Mouse (Mus musculus) bone marrow macrophage, adult 2 months (primary cell): ENCODE results near the gene Bri3.

Experiments used
- CTCF ChIP-seq: IDR thresholded peaks from 2 replicates; pipeline ENCODE4 v1.5.1; 2012; ENCODE audit warnings: low read depth, mild to moderate bottlenecking, low read length, moderate library complexity
- POLR2A ChIP-seq: IDR thresholded peaks from 2 replicates; pipeline ENCODE4 v1.6.1; 2012; ENCODE audit warnings: mild to moderate bottlenecking, low read depth, low read length, borderline replicate concordance

GRCm38 (mm10) chr5:144257451-144258110 lies 13.3 kb downstream of the Bri3 start:
- TF ChIP-seq CTCF = 0 out of 2 replicates have a peak, but pooled peaks have one; percentile 4
- no peak for TF ChIP-seq POLR2A
